Mouse (Mus musculus) forebrain, embryonic 11.5 days (tissue): Measurements from ENCODE around the gene Phf19. TPM values are rescaled to one million over a fixed set of nuclear protein-coding genes. Genes with fewer than 3 reads are reported as not detected.

ENCODE experiments used
- ATAC-seq: fragments of 200-750 bp; cut with Nextera tagmentation; replicated peaks from 2 replicates; pipeline ENCODE4 v1.8.0; 2017; ENCODE audit warnings: moderate TSS enrichment; ENCODE audit not compliant: low FRiP score
- DNase-seq: peaks from one replicate; pipeline ENCODE4 v3.0.0-alpha.2; 2017; ENCODE audit warnings: low spot score
- H3K27ac ChIP-seq: fragments of 300-500 bp; sonication (generic); 2 replicates; pipeline ENCODE4 v1.5.1; 2014; ENCODE audit warnings: low read depth, low read length
- H3K27me3 ChIP-seq: fragments of 300-500 bp; sonication (generic); 2 replicates; pipeline ENCODE4 v1.6.1; 2014; ENCODE audit warnings: mild to moderate bottlenecking, low read length, mixed read lengths; ENCODE audit not compliant: control insufficient read depth, insufficient read depth
- H3K36me3 ChIP-seq: fragments of 300-500 bp; sonication (generic); 2 replicates; pipeline ENCODE4 v1.6.1; 2014; ENCODE audit warnings: mild to moderate bottlenecking, low read length, moderate library complexity, mixed read lengths; ENCODE audit not compliant: control insufficient read depth, insufficient read depth
- H3K4me1 ChIP-seq: fragments of 300-500 bp; sonication (generic); replicated peaks from 2 replicates; pipeline ENCODE4 v1.6.1; 2014; ENCODE audit warnings: low read length, mixed read lengths; ENCODE audit not compliant: control insufficient read depth, insufficient read depth
- H3K4me2 ChIP-seq: fragments of 300-500 bp; sonication (generic); 2 replicates; pipeline ENCODE4 v1.6.1; 2014; ENCODE audit warnings: low read depth, mild to moderate bottlenecking, low read length, moderate library complexity, mixed read lengths; ENCODE audit not compliant: severe bottlenecking
- H3K4me3 ChIP-seq: fragments of 300-500 bp; sonication (generic); 2 replicates; pipeline ENCODE4 v1.5.1; 2014; ENCODE audit warnings: low read depth, low read length
- H3K9ac ChIP-seq: fragments of 300-500 bp; sonication (generic); 2 replicates; pipeline ENCODE4 v1.6.1; 2014; ENCODE audit warnings: low read length
- H3K9me3 ChIP-seq: fragments of 300-500 bp; sonication (generic); 2 replicates; pipeline ENCODE4 v1.6.1; 2016; ENCODE audit warnings: low read length, mixed read lengths; ENCODE audit not compliant: control insufficient read depth
- WGBS: fragments of 180-500 bp; shearing (Covaris S2); extraction: QIAGEN DNeasy Blood & Tissue Kit; methylation state at CpG from one replicate; pipeline ENCODE4 v1.1.7; 2014; 5-methylcytosine and 5-hydroxymethylcytosine counted together
- polyA plus RNA-seq: library from polyadenylated mRNA; unstranded; fragments of >200 nt; fragmentation: Nextera tagmentation; extraction: Ambion mirVana; gene quantifications from 2 replicates; pipeline ENCODE4 v1.2.1, GENCODE M21; 2014

Gene Phf19
- polyA plus RNA-seq, 1 experiment from 2014 or later: 4.4 TPM

- ATAC-seq (no peak), DNase-seq (no peak)
- Histone ChIP-seq H3K9me3 (no peaks in the 10 kb centered on the region), H3K4me3 (no peak overlapping the region), H3K36me3 (no peaks in the 10 kb centered on the region), H3K27ac (no peak overlapping the region), H3K4me2 (no peak overlapping the region), H3K9ac (no peak overlapping the region), H3K4me1 (no peaks in the 10 kb centered on the region), H3K27me3 (no peaks in the 10 kb centered on the region)
- 23% methylated on average over 2 of the region's 2 CpGs for WGBS
These were observed 8.9 kb upstream of the Phf19 start for GRCm38 (mm10) chr2:34922729-34923128.

DNA sequence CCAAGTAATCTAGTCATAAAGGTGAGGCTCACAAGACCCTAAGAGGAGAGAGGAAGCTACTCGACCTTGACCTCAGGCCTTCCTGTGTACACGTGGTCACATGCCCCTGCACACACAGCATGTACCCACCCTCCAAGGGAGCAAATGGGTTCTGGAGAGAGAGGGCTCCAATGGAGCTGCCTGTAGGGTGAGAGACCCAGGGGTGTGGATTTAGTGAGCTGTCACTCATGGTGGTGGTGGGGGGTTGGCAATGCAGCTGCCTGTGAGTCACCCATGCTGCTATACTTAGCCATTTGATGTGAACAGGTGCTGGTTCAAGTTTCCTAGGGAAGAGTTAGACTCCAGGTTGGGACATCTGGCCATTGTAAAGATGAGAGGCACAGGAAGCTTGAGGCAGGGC, 6.3 kb upstream of the Phf19 start:
- Histone ChIP-seq H3K9me3 (no peaks in the 10 kb centered on the region), H3K36me3 (no peaks in the 10 kb centered on the region), H3K4me2 (no peak overlapping the region), H3K4me3 (no peak overlapping the region), H3K9ac (no peak overlapping the region), H3K4me1 (no peaks in the 10 kb centered on the region), H3K27me3 (no peaks in the 10 kb centered on the region), H3K27ac (no peak overlapping the region)
- 73% methylated on average over 2 of the region's 2 CpGs for WGBS
- ATAC-seq: no peak
- no peak for DNase-seq

DNA sequence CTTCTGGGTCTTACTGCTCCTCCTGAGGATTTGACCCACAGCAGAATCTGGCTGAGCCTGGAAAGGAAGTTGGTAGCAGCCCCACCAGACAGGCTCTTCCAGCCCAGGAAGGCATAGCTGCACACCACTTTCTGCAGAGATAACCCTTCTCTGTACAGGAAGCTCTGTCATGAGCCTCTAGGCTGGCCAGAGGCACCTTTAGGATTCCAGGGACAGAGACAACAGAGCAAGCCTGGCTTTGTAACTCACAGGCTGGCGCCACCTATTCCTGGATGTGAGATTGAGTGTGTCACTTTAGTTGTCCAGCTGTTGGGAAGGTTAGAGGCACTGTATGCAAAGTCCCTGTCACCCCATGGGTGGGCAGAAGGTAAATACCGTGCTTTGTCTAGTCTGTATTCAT, 1.3 kb upstream of the Phf19 start:
- Histone ChIP-seq H3K9me3 (no peaks in the 10 kb centered on the region), H3K9ac (no peak overlapping the region), H3K27ac (no peak overlapping the region), H3K4me3 (no peak overlapping the region), H3K27me3 (peaks cover 15% of the 10 kb centered on the region; the same call in 1 of the 2 replicates), H3K4me1 (peaks cover 6% of the 10 kb centered on the region; the same call in 1 of the 2 replicates), H3K4me2 (no peak overlapping the region), H3K36me3 (no peaks in the 10 kb centered on the region)
- WGBS: 28% methylated on average over 2 of the region's 2 CpGs
- DNase-seq (no peak), ATAC-seq (no peak)

GRCm38 (mm10) chr2:34914823-34915082, 927 bp upstream of the Phf19 start:
- Histone ChIP-seq H3K4me2 (no peak overlapping the region), H3K4me1 (peaks cover 6% of the 10 kb centered on the region; the same call in 1 of the 2 replicates), H3K9ac (no peak overlapping the region), H3K27me3 (peaks cover 15% of the 10 kb centered on the region; the same call in 1 of the 2 replicates), H3K9me3 (no peaks in the 10 kb centered on the region), H3K36me3 (no peaks in the 10 kb centered on the region), H3K4me3 (no peak overlapping the region), H3K27ac (no peak overlapping the region)
- ATAC-seq (no peak), DNase-seq (no peak)
- 14% methylated on average over 2 of the region's 2 CpGs for WGBS

GRCm38 (mm10) chr2:34914069-34914822, 420 bp upstream of the Phf19 start:
- H3K27me3 ChIP-seq: peaks cover 15% of the 10 kb centered on the region; the same call in 1 of the 2 replicates
- H3K4me3 ChIP-seq: peak overlapping the region; percentile 54
- no peak overlapping the region for H3K27ac ChIP-seq
- H3K4me2 ChIP-seq: peak overlapping the region; percentile 95
- peak overlapping the region; percentile 68 for H3K9ac ChIP-seq
- no peaks in the 10 kb centered on the region for H3K9me3 ChIP-seq
- WGBS: 3% methylated on average over 37 of the region's 50 CpGs
- H3K4me1 ChIP-seq: peaks cover 6% of the 10 kb centered on the region; the same call in 1 of the 2 replicates
- peak; percentile 78 for DNase-seq
- H3K36me3 ChIP-seq: no peaks in the 10 kb centered on the region
- ATAC-seq: peak; percentile 83

DNA sequence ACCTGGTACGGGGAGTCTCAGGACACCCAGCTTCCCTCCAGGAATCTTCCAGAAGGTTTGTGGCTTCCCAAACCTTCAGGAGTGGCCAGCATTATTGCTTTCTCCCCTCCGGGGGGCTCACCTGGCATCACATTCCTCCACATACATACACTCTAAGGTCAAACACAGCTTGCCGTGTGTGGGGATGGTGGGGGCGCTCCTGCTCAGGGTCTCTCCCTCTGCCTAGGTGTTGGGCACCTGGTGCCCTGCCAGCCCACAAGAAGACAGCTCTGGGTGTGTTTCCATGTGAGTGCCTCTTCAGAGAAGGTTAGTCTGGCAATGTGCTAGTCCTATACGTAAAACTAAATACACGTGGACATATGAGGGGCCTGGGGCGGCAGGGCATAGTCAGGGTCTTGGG, 1.2 kb downstream of the Phf19 start:
- peak overlapping the region; percentile 95 for H3K4me2 ChIP-seq
- 36% methylated on average over 7 of the region's 7 CpGs for WGBS
- H3K9me3 ChIP-seq: no peaks in the 10 kb centered on the region
- DNase-seq (no peak), ATAC-seq (no peak)
- peak overlapping the region; percentile 68 for H3K9ac ChIP-seq
- H3K4me3 ChIP-seq: peak overlapping the region; percentile 54
- H3K4me1 ChIP-seq: peaks cover 6% of the 10 kb centered on the region; the same call in 1 of the 2 replicates
- H3K27ac ChIP-seq: no peak overlapping the region
- H3K36me3 ChIP-seq: no peaks in the 10 kb centered on the region
- peaks cover 15% of the 10 kb centered on the region; the same call in 1 of the 2 replicates for H3K27me3 ChIP-seq

GRCm38 (mm10) chr2:34911871-34912270, 2.0 kb downstream of the Phf19 start:
- Histone ChIP-seq H3K27ac (no peak overlapping the region), H3K9ac (no peak overlapping the region), H3K4me3 (no peak overlapping the region), H3K36me3 (no peaks in the 10 kb centered on the region), H3K4me2 (no peak overlapping the region), H3K9me3 (no peaks in the 10 kb centered on the region), H3K4me1 (peaks cover 6% of the 10 kb centered on the region; the same call in 1 of the 2 replicates), H3K27me3 (peaks cover 15% of the 10 kb centered on the region; the same call in 1 of the 2 replicates)
- ATAC-seq (no peak), DNase-seq (no peak)
- WGBS: 81% methylated on average over 5 of the region's 5 CpGs

GRCm38 (mm10) chr2:34909719-34910118, 4.1 kb downstream of the Phf19 start:
- ATAC-seq: no peak
- H3K9me3 ChIP-seq: no peaks in the 10 kb centered on the region
- H3K4me2 ChIP-seq: no peak overlapping the region
- H3K27ac ChIP-seq: no peak overlapping the region
- WGBS: 89% methylated on average over 4 of the region's 4 CpGs
- peaks cover 9% of the 10 kb centered on the region; the same call in 1 of the 2 replicates for H3K4me1 ChIP-seq
- no peak overlapping the region for H3K4me3 ChIP-seq
- no peak for DNase-seq
- H3K27me3 ChIP-seq: peaks cover 15% of the 10 kb centered on the region; the same call in 1 of the 2 replicates
- H3K9ac ChIP-seq: no peak overlapping the region
- no peaks in the 10 kb centered on the region for H3K36me3 ChIP-seq
